Mouse (Mus musculus) CH12F3 (cell line): ENCODE results near the gene Clcn7.
"Not testable (repeated sequence)": the region's sequence is repeated elsewhere in the genome, so short reads cannot be mapped to it uniquely, and the experiment has no call there.

Experiments
- in situ Hi-C: fragments of 300-500 bp; cut with MboI; formaldehyde crosslinking; loops from 2 replicates; pipeline ENCODE4 v1.14.3; 2020; ENCODE audit warnings: low sequenced_read_pairs

Gene Clcn7

DNA sequence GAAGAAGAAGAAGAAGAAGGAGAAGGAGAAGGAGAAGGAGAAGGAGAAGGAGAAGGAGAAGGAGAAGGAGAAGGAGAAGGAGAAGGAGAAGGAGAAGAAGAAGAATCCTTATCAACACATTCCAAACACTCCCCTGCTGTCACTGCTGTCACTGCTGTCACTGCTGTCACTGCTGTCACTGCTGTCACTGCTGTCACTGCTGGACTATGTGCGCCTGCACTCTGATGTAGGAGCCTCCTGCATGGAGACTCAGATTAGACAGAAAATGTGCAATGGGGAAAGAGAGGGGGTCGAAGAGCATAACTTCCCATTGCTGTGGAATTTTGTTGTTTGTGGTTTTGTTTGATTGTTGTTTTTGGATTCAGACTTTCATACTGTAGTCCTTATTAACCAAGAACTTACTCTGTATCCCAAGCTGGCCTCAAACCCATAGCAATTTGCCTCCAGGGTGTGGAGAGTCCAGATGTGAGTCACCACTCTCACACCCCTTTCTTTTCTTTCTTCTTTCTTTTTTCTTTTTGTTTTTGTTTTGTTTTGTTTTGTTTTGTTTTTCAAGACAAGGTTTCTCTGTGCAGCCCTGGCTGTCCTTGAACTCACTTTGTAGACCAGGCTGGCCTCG lies 7.6 kb upstream of the Clcn7 start:
- in situ Hi-C loops, result not testable (repeated sequence)

DNA sequence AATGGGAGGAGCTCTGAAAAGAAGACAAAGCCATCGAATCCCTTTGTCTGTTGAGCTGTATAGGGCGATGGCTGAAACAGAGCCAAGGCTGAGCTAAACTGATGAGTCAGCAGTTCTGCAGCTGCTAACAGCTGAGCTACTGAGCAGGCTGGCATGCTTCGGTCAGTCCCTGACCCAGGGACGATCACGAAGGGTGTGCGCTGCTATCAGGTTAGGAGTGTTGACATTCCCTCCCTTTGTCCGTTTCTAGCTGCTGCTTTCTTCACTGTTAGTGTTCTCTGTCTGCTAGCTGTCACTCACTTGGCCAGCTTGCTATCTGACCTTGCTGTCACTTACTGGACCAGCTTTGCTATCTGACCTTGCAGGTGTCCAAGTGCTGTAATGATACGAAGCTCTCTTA lies 6.1 kb upstream of the Clcn7 start:
- in situ Hi-C loops, result no loop called here

DNA sequence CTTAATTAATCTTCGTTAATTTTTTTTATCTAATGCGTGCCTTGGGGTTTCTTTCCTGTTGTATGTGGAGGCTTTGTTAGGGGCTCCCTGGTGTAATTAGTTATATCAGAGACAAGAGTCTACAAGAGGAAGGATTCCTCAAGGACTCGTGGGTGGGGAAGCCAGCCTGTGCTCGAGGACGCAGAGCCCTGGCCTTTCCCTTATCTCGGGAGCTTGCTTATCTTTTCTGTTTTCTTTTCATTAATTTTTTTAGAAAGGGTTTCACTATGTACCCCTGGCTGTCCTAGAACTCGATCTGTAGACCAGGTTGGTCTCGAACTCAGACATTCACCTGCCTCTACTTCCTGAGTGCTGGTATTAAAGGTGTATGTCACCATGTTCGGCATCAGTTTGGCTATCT lies 5.5 kb upstream of the Clcn7 start:
- in situ Hi-C loops, result no loop called here

DNA sequence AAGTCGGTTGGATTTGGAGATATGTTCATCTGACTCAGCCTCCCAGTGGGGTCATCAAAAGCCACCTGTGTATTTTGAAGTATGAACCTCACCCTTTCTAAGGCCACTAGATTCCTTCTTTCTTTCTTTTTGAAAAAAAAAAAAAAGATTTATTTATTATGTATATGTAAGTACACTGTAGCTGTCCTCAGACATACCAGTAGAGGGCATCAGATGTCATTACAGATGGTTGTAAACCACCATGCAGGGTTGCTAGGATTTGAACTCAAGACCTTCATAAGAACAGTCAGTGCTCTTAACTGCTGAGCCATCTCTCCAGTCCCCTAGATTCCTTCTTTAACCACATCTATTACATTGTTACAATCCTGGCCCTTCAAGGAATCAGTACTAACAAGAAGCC lies 3.1 kb upstream of the Clcn7 start:
- in situ Hi-C loops, result no loop called here

DNA sequence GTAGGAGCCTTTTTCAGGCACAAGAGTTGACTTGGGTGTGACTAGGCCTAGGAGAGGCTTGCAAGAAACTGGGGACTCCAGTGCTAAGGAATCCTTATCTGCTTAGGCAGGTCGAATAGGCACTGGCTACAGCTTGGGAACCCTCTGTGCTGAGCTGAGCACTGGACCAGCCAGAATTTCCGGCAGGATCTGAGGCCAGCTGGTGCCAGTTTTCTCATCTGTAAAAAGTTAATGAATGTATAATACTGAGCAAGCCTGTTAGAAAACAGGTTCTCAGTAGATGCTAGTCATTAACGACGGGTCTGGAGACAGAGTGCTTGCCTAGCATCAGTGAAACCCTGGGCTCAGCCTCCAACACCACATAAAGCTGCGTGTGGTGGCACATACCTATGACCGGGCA lies 2.4 kb downstream of the Clcn7 start:
- in situ Hi-C loops, result no loop called here

DNA sequence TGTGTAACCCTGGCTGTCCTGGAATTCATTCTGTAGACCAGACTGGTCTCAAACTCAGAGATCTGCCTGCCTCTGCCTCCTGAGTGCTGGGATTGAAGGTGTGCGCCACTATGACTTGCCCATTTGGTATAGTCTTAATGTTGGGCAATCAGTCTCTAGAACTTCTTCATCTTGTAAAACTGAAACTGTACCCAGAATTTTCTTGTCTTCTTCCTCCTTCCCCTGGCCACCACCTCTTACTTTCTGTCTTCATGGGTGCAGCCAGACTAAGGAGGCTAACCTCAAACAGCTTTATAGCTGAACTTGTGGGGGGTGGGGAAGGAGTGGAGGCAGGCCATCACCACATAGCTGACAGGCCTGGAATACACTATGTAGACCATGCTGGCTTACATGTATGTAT lies 5.6 kb downstream of the Clcn7 start:
- in situ Hi-C loops, result no loop called here

DNA sequence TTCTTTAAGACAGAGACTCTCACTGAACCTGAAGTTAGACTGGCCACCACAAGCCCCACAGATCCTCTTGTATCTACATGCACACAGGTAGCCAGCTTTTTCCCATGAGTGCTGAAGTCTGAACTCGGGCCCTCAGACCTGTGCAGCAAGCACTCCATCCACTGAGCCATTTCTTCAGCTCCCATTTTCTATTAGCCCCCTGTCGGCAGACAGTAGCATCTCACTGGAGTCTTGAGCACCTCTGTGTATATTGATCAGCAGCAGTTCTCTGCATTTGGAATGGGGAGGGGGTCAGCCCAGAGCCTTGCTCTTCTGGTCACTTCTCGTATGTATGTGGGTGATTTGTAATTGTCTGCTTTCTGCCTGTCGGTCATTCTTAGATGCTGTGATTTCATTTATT lies 6.8 kb downstream of the Clcn7 start:
- in situ Hi-C loops, result no loop called here

DNA sequence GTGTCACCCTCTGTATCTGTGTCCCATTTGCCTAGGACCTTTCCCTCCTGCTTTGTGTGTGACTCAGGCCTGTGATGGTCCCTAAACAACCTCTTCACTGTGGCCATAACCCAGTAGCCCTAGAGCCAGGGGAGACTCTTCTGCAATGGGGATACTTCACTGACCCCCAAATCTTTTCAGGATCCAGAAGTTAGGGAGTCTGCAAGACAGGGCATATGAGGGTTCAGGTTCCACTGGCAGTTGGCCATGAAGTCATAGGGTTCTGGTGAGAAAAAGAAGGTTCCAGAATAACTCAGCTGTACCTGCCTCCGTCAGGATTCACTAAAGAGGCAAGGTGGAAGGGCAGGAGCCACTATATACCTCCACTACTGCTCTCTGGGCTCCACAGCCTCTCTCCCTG lies 29.0 kb downstream of the Clcn7 start, which contains the start of gene Ccdc154:
Gene Ccdc154, plus strand, starts transcription at position 301 of the 400 bp plus-strand sequence.
- in situ Hi-C loops, result no loop called here

DNA sequence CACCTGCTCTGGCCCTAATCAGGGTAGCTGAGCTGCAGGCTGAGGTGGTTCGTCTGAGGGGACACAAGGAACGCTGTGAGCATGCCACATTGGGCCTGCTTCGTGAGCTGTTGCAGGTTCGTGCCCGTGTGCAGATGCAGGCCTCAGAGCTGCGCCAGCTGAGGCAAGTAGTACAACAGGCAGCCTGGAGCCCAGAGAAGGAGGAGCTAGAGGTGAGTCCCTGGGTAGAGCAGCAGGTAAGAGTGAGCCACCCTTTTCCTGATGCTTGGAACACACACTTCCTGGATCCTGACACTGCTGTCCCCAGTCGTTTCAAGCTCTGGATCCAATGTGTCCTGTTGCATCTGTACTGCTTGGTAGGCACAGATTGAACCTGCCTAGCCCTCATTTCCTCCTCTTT lies 30.2 kb downstream of the Clcn7 start:
- in situ Hi-C loops, result no loop called here

DNA sequence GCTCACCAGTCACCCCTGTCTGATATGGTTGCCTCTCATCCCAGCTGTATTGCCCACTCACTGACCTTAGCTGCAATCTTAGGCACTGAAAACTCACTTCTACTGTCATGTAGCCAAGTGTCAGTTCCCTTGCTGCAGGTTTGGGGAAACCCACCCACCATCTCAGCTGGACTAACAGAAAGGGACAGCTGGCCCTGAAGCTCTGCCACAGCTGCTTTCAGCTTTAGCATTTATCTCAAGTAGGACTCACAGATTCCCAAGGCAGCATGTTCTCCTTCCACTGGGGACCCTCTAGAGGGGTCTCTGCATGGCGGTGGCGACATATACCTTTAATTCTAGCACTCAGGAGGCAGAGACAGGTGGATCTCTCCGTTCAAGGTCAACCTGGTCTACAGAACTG lies 31.6 kb downstream of the Clcn7 start:
- in situ Hi-C loops, result no loop called here

DNA sequence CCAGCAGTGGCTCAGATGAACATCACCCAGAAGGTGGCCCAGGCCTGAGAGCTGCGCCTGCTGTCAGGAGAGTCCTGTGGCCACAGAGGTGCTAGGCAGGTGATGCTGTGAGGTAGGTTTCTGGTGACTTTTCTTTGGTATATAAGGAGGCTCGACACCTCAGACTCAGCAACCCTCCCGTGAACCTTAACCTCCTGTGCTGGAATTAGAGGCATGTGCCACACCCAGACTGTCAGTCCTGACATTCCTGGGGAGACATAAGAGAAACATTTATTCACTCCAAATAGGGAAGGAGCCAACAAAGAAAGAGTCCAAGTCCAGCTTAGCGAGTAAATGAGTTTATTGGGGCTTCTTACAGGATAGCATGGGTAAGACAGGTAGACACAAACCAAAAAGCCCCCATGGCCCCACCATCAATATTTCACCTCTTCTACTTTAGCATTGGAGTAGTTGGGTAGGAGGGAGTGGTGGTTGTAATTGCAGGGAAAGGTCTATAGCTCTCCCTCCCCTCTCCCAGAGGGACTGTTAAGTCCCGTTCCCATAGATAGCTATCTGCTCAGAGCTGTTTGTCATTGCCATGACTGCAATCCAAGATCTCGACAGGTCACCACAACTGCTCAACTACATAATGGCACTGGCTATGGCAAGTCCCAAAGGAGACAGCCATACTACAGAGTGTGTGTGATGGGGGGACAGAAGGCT lies 32.9 kb downstream of the Clcn7 start:
- in situ Hi-C loops, result no loop called here

DNA sequence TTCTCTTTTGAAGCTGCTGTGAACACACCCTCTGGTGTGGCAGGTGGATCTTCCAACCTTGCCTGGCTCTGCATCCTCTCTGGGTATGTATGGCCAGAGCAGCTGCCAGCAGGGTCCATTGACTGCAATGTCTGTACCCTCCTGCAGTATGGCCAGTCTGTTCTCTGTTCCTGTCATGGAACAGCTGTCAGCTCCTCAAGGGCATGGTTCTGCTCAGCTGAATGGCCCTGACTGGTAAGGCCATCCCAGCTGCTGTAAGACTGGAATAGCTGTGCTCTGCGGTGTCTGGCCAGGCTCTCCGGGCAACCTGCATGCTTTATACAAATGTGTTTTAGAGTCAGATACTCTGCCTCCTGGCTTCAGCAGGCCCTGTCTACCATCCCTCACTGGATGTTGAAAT lies 36.5 kb downstream of the Clcn7 start:
- in situ Hi-C loops, result no loop called here

DNA sequence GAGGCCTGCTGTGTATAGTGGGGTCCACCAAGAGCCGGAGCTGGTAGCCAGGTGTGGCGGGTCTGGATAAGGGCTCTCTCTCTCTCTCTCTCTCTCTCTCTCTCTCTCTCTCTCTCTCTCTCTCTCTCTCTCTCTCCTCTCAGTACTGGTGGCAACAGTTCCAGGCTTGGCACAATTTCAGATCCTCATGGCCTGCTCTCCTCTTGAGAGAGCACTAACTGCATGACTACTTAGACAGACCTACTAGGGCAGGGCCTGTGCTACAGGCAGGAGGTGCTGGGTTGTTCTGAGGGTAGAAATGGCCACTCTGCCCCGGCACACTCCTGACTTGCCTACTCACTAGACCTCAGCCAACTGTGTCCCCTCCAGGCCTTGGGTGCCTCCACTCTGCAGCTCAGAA lies 39.4 kb downstream of the Clcn7 start:
- in situ Hi-C loops, result no loop called here

DNA sequence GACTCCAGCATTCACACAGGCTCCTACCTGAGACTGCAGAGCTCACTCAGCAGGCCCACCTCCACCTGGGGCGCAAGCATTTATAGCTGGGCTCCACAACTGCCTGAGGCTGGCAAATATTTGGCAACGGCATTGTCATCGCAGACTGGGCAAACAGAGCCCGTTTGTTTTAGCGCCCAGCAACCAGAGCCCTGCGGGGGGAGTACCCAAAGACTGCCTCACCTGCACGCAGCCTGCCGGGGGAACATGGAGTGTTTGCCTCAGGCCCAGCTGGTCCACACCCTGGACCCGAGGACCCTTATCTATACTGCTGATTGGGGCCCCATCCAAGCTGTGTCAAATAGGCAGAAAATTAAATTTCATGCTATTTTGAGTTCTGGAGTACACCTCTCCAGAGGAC lies 42.2 kb downstream of the Clcn7 start, which contains the start of gene Gm38655:
Gene Gm38655, minus strand, starts transcription at position 61 of the 400 bp plus-strand sequence.
- in situ Hi-C loops, result no loop called here

DNA sequence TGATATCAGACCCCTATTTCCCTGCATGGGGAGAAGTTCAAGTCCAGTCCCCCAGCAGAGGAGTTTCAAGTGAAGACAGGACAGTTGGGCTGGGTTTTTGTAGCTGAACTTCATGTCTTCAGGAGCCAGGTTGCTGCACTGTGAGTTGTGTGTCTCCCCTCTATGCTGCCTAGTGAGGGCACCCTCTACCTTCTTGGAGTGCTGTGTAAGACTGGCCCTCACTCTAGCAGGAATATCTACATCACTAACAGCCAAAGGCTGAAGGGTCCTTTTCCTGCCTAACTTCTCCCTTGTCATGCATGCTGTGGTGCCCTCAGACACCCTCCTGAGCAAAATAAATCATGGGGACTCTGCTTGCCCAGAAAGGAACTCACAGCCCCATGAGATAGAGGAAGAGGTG lies 50.0 kb downstream of the Clcn7 start:
- in situ Hi-C loops, result no loop called here

DNA sequence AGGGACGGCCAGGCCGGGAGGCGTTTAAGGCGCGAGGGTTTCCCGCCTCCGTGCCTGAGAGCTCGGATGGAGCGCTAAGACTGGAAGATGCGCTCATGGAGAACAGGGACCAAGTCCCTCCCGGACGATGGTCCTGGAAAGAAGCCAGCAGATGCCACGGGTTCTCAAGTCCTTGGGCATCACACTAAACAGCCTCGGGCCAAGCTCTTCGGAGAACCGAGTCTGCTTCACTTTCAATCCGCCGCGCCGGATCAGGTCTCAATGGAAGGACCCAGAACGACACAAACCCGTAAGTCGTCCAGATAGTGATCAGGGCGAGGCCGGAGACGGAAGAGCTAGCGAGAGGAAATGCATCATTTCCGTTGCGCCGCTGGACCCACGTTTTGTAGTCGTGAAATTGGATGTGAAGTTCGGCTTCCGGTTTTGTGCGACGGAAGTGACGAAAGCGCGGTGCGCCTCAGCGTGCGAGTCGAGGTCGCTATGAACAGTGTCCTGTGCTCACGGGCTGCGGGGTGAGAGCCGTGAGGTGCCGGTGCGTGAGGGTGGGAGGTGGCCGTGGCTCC lies 51.0 kb downstream of the Clcn7 start, which contains the start of gene BC003965:
Gene BC003965, plus strand, starts transcription at position 426 of the 563 bp plus-strand sequence.
- in situ Hi-C loops, result no loop called here

DNA sequence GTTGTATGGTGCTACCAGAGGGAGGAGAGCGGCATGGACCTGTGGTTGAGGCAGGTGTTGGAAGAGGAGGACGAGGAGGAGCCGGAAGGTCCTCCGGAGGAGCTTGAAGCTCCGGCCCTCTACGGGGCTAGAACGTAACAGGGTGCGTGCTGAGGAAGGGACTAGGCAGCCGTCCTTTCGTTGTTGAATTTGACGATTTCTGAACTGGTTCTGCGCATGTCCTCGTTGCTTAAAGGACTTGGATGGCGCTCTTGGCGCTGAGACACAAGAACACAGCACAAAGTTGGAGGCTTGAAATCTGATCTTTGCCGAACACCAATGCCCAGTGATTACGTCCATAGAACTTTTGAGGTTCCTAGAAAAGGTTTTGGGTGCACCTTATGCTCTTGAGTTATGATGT lies 51.8 kb downstream of the Clcn7 start:
- in situ Hi-C loops, result no loop called here

DNA sequence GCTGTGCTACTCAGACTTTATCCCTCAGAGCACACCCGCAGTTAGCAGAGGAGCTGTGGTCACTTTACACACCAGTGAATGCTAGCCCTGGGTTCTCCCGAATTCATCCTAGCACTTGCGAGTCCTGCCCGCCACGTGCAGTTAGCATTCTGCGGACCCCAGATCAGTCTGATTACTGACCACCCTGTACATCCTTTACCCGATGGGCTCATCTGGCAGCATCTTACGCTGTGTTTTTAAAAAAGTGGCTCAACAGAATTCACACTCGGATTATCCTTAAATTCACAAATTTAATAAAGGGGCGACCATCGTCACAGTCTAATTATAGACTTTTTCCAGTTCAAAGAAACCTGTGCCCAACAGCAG lies 54.6 kb downstream of the Clcn7 start:
- in situ Hi-C loops, result no loop called here

DNA sequence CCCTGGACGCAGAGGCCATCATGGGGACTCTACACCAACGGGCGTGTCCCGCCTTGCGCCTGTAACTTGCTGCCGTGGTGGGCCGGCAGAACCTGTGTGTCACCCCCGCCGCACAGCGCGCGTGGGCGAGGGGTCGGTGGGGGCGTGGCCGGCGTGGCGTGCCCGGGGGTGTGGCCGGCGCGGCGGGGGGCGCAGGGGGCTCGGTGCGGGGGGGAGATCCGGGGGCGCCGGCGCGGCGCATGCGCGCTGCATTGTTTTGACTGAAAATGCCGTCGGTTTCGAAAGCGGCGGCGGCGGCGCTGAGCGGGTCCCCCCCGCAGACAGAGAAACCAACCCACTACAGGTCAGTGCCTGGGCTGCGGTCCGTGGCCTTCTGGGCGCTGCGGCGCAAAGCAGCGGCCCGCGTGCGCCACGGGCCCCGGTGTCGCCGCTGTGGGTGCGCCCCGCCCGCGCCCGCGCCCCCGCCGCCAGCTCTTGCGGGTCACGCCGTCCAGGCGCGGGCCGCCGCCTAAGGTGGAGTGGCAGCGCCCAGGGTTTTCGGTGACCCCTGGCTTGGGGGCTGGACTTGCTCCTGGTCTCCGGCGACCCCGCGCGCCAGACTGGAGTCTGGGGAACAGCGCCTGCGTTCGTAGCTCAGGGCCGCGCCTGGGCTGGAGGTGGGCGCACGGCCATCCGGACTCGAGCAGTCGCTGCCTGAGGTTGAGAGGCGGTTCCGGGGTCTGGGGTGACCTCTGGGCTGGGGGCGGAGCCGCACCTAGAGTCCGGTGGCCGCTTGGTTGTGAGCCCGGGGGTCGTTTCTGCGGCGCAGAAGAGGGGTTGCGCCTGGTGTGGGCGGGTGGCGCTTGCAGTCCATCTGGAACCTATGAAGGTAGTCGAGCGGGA lies 55.2 kb downstream of the Clcn7 start, which contains the start of gene Unkl:
Gene Unkl, plus strand, starts transcription at position 248 of the 882 bp plus-strand sequence.
- in situ Hi-C loops, result no loop called here

DNA sequence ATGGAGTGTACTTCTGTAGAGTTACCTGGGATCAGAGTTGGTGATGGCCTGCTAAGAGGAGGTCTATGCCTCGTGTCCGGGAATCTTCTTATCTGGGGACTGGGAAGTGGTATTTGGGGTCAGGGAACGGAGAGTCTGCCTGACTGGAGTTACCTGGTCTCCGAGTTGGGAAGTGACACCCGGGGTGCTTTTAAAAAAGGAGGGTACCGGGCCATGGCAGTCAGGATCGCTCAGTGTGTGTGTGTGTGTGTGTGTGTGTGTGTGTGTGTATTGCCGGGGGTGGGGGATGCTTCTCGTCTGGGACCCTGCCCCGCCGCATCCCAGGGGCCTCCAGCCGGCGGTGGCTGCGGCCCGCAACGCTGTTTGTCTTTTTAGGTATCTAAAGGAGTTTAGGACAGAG lies 55.9 kb downstream of the Clcn7 start:
- in situ Hi-C loops, result no loop called here

DNA sequence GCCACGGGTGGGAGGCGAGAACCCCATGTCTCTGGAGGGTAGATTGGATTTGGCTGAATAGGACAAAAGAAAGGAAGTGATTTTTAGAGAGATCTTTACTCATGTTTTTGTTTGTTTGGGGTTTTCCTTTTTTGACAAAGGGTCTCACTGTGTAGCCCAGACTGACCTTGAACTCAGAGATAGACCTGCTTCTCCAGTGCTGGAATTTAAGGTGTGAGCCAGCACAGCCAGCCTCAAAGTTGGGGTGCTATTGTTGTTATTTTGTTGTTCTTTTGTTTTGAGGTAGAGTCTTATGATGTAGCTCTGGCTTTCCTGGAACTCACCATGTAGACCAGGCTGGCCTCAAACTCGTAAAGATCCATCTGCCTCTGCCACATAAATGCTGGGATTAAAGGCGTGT lies 69.2 kb downstream of the Clcn7 start:
- in situ Hi-C loops, result no loop called here
